Mouse (Mus musculus): ENCODE measurements at regions not wholly inside any gene's neighbourhood (a gene's known extent, or its start where the extent isn't known, plus 50 kb on each side); places are given as distances from the start of the nearest gene placed in this dataset.

DNA sequence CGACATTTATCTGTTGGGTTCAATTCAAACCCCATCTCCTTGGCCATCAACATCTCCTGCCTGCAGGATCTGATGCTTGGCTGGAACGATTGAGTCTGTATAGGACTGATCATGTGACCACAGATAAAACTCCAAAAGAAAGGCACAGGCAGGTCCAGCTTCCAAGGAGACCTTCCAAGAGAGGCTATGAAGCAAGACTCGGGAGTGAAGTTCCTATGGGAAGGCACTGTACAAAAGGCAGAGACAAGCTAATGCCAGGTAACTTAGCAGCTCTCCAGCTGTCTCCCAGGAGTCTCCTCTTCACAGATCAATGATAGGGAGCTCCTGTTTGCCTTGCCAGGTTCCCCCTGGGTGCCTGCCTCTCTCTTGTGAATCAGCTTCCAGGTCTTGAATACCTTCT, 528.2 kb upstream of the Adamts16 start:
- H3K4me3 ChIP-seq (replicated peaks), result no peak overlapping the region
- no peak overlapping the region for H3K4me2 ChIP-seq
- no peaks in the 10 kb centered on the region for H3K9me3 ChIP-seq (replicated peaks)
- peaks cover 18% of the 10 kb centered on the region; the same call in 1 of the 2 replicates for H3K4me1 ChIP-seq
- no peaks in the 10 kb centered on the region for H3K27me3 ChIP-seq
- H3K9ac ChIP-seq, result no peak overlapping the region
- no peak for ATAC-seq (replicated peaks; ENCODE audit: low FRiP score)
- H3K36me3 ChIP-seq, result no peaks in the 10 kb centered on the region
- H3K27ac ChIP-seq, result no peak overlapping the region
- 82% methylated on average over 3 of the region's 3 CpGs for WGBS

DNA sequence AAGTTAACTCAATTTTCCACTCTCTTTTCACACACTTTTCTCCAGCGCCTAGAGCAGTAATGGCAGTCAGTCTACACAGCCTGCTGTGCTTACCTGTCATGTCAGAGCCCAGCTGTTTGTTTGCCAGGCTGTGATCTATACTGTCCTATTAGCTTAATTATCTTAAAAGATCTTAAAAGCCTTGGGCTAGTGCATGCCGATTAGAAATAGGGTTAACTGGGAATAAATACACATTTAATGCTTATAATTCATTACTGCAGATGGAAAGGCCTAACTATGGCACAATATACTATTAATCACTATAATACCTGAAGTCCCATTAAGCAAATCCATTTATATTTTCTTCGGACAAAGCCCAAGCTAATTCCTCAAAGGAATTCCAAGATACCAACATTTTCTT, 523.6 kb upstream of the Adamts16 start:
- no peak for ATAC-seq (replicated peaks; ENCODE audit: low FRiP score)
- 0 out of 2 replicates have a peak, but pooled peaks cover 4% of the 10 kb centered on the region for H3K4me1 ChIP-seq
- H3K9me3 ChIP-seq (replicated peaks), result no peaks in the 10 kb centered on the region
- no peak overlapping the region for H3K27ac ChIP-seq
- 79% methylated on average over 3 of the region's 3 CpGs for WGBS
- no peak overlapping the region for H3K9ac ChIP-seq
- H3K36me3 ChIP-seq, result no peaks in the 10 kb centered on the region
- no peak overlapping the region for H3K4me3 ChIP-seq (replicated peaks)
- no peaks in the 10 kb centered on the region for H3K27me3 ChIP-seq
- no peak overlapping the region for H3K4me2 ChIP-seq

GRCm38 (mm10) chr13:71362311-71362710, 520.7 kb upstream of the Adamts16 start:
- no peaks in the 10 kb centered on the region for H3K27me3 ChIP-seq
- no peaks in the 10 kb centered on the region for H3K9me3 ChIP-seq (replicated peaks)
- H3K9ac ChIP-seq, result no peak overlapping the region
- H3K36me3 ChIP-seq, result no peaks in the 10 kb centered on the region
- 0 out of 2 replicates have a peak, but pooled peaks cover 8% of the 10 kb centered on the region for H3K4me1 ChIP-seq
- H3K4me2 ChIP-seq, result no peak overlapping the region
- no peak for ATAC-seq (replicated peaks; ENCODE audit: low FRiP score)
- H3K4me3 ChIP-seq (replicated peaks), result no peak overlapping the region
- H3K27ac ChIP-seq, result no peak overlapping the region
- 64% methylated on average over 5 of the region's 5 CpGs for whole genome bisulfite sequencing

- H3K27ac ChIP-seq, result no peak overlapping the region
- H3K4me1 ChIP-seq, result 0 out of 2 replicates have a peak, but pooled peaks cover 8% of the 10 kb centered on the region
- no peak for ATAC-seq (replicated peaks; ENCODE audit: low FRiP score)
- H3K9ac ChIP-seq, result no peak overlapping the region
- peak overlapping the region; percentile 22 for H3K4me2 ChIP-seq
- no peaks in the 10 kb centered on the region for H3K9me3 ChIP-seq (replicated peaks)
- H3K27me3 ChIP-seq, result no peaks in the 10 kb centered on the region
- 64% methylated on average over 11 of the region's 11 CpGs for WGBS
- H3K4me3 ChIP-seq (replicated peaks), result no peak overlapping the region
- no peaks in the 10 kb centered on the region for H3K36me3 ChIP-seq
Measured at GRCm38 (mm10) chr13:71359112-71359511, 517.5 kb upstream of the Adamts16 start.

GRCm38 (mm10) chr13:71350787-71351186, 509.2 kb upstream of the Adamts16 start:
- no peaks in the 10 kb centered on the region for H3K27me3 ChIP-seq
- H3K36me3 ChIP-seq, result no peaks in the 10 kb centered on the region
- no peak overlapping the region for H3K4me3 ChIP-seq (replicated peaks)
- no peak overlapping the region for H3K4me2 ChIP-seq
- H3K27ac ChIP-seq, result no peak overlapping the region
- ATAC-seq (replicated peaks; ENCODE audit: low FRiP score), result no peak
- no peaks in the 10 kb centered on the region for H3K9me3 ChIP-seq (replicated peaks)
- 92% methylated on average over 7 of the region's 7 CpGs for WGBS
- H3K9ac ChIP-seq, result no peak overlapping the region
- H3K4me1 ChIP-seq, result no peaks in the 10 kb centered on the region

DNA sequence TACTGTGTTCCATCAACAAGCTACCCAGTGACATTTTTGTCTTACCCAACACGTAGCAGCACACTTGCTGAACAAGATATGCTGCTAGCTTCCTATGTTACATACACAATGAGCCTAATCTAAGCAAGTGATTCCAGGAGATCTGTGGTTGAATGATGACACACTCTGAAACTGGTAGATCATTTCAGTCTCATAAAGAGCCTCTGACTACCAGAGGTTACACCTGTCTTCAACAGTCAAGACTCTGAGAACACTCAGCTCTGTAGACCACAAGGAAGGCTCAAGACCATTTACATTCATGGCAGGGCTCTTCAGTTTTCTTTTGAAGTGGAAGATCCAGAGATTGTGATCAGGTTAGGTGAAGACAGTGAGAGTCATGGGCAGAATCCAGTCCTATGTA, 501.3 kb upstream of the Adamts16 start:
- no peak overlapping the region for H3K4me2 ChIP-seq
- H3K9me3 ChIP-seq (replicated peaks), result no peaks in the 10 kb centered on the region
- H3K4me1 ChIP-seq, result no peaks in the 10 kb centered on the region
- H3K36me3 ChIP-seq, result no peaks in the 10 kb centered on the region
- H3K27ac ChIP-seq, result no peak overlapping the region
- H3K9ac ChIP-seq, result no peak overlapping the region
- no peaks in the 10 kb centered on the region for H3K27me3 ChIP-seq
- H3K4me3 ChIP-seq (replicated peaks), result no peak overlapping the region
- ATAC-seq (replicated peaks; ENCODE audit: low FRiP score), result no peak
- WGBS, result 84% methylated on average over 1 of the region's 1 CpGs

- H3K4me3 ChIP-seq (replicated peaks), result no peak overlapping the region
- no peak for ATAC-seq (replicated peaks; ENCODE audit: low FRiP score)
- H3K27me3 ChIP-seq, result no peaks in the 10 kb centered on the region
- no peak overlapping the region for H3K9ac ChIP-seq
- H3K36me3 ChIP-seq, result no peaks in the 10 kb centered on the region
- no peaks in the 10 kb centered on the region for H3K4me1 ChIP-seq
- 66% methylated on average over 6 of the region's 6 CpGs for WGBS
- H3K9me3 ChIP-seq (replicated peaks), result no peaks in the 10 kb centered on the region
- H3K27ac ChIP-seq, result no peak overlapping the region
- H3K4me2 ChIP-seq, result no peak overlapping the region
Measured at GRCm38 (mm10) chr13:71338700-71339099, 497.1 kb upstream of the Adamts16 start.

DNA sequence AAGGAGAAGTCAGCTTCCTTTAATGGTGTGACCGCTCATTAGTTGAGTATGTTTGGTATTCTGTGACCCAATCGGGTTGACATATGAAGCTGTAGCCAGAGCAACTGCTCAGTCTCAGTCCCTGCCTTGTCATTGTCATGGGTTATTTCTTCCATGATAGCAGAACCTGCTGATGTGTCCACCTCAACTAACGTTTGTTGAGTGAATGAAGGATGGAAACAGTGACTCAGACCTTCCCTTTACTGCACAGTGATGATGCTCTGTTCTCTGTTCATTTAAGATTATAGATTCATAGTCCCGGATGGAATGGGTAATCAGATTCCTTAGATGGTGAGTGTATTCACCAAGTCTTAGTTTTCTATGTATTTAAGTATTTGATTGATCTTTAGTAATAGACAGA, 493.3 kb upstream of the Adamts16 start:
- Histone ChIP-seq H3K27me3 (no peaks in the 10 kb centered on the region), H3K4me3 (replicated peaks) (no peak overlapping the region), H3K27ac (no peak overlapping the region), H3K9me3 (replicated peaks) (no peaks in the 10 kb centered on the region), H3K4me2 (no peak overlapping the region), H3K4me1 (no peaks in the 10 kb centered on the region), H3K9ac (no peak overlapping the region), H3K36me3 (no peaks in the 10 kb centered on the region)
- no peak for ATAC-seq (replicated peaks; ENCODE audit: low FRiP score)
- 84% methylated on average over 4 of the region's 4 CpGs for WGBS

DNA sequence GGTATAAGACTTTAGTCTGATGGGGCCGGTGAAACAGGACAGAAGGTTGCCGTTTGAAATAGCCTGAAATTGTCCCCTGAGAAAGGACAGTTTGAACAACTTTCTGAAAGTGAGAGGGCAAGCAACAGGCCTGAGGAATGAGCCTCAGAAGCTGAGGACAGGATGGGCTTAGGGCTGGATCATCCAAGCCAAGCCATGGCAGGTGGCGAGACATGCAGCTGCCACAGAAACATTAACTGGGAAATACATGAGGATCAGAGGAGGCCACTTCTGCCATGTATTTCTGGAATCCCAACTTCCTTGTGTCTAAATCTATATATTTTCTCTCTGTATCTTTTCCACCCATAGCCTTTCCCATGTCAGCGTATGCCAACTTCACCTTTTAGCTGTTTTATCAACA, 491.5 kb upstream of the Adamts16 start:
- no peak overlapping the region for H3K9ac ChIP-seq
- H3K4me1 ChIP-seq, result no peaks in the 10 kb centered on the region
- no peak for ATAC-seq (replicated peaks; ENCODE audit: low FRiP score)
- H3K27me3 ChIP-seq, result no peaks in the 10 kb centered on the region
- no peak overlapping the region for H3K4me2 ChIP-seq
- H3K9me3 ChIP-seq (replicated peaks), result no peaks in the 10 kb centered on the region
- WGBS, result 82% methylated on average over 4 of the region's 4 CpGs
- no peak overlapping the region for H3K4me3 ChIP-seq (replicated peaks)
- H3K27ac ChIP-seq, result no peak overlapping the region
- no peaks in the 10 kb centered on the region for H3K36me3 ChIP-seq

DNA sequence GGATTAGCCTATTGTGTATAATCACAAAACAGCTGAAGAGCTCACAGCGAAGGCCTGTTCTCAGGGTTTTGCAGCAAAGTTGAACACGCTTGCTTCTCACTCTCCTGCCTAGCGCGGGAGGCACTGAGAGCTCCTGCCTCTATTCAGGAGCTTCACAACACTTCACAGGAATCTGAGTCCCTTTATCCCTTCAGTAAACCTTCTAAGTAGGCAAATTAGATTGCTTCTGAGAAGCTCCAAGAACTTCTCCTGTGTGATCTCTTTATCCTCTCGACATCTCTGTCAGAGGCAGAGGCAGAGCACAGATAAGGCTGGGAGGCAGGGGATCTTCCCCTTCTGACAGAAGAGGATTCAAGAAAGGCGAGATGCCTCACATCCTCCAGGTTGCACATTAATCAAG, 488.7 kb upstream of the Adamts16 start:
- Histone ChIP-seq H3K4me2 (no peak overlapping the region), H3K4me1 (no peaks in the 10 kb centered on the region), H3K4me3 (replicated peaks) (no peak overlapping the region), H3K27me3 (no peaks in the 10 kb centered on the region), H3K9me3 (replicated peaks) (no peaks in the 10 kb centered on the region), H3K36me3 (no peaks in the 10 kb centered on the region), H3K9ac (no peak overlapping the region), H3K27ac (no peak overlapping the region)
- no peak for ATAC-seq (replicated peaks; ENCODE audit: low FRiP score)
- WGBS, result 58% methylated on average over 6 of the region's 6 CpGs

DNA sequence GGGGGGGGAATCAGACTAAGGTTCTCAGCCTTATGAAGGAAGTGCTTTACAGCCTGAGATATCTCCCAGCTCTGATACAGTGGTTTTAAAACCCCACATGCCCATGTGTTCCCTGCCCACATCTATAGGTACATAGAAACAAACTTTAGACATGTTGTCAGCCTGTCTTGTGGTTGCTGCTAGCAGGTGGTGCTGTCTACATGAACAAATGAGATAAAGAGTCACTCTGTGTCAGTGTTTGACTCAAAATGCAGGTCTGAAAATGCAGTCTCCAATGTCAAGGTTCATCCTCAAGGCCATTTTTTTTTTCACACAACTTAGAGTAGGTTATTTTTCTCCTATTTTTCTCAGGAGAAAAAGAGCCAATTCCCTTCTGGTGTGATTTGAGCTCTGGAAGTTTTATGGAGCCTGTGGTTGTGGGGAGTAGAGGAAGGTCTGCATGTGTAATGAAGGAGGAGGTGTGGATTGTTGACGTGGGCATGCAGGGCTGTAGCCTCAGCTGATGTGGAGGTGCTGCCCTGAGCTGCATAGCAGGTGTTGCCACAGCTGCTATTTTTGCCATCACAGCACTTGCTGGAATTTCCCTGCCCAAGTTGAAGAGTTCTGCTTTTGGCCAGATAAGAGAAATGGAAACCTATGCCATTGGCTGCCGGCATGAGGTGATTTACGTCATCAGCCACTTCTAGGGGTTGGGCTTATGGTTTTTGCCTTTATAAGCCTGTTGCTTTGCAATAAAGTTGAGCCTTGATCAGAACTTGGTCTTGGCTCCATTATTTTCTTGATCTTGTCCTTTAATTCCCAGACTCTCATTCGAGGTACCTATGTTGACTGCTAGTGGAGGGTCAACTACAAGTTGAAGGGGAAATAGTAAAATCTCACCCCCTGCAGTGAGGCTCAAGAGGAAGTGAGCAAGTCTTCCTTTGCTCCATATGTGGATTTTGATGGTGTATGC, 486.5 kb upstream of the Adamts16 start:
- no peak overlapping the region for H3K9ac ChIP-seq
- H3K4me1 ChIP-seq, result no peaks in the 10 kb centered on the region
- no peak overlapping the region for H3K27ac ChIP-seq
- no peaks in the 10 kb centered on the region for H3K27me3 ChIP-seq
- no peaks in the 10 kb centered on the region for H3K9me3 ChIP-seq (replicated peaks)
- no peaks in the 10 kb centered on the region for H3K36me3 ChIP-seq
- ATAC-seq (replicated peaks; ENCODE audit: low FRiP score), result no peak
- H3K4me3 ChIP-seq (replicated peaks), result no peak overlapping the region
- H3K4me2 ChIP-seq, result no peak overlapping the region
- 68% methylated on average over 4 of the region's 4 CpGs for WGBS

GRCm38 (mm10) chr13:71320489-71320888, 478.9 kb upstream of the Adamts16 start:
- Histone ChIP-seq H3K9me3 (replicated peaks) (no peaks in the 10 kb centered on the region), H3K4me1 (no peaks in the 10 kb centered on the region), H3K27ac (no peak overlapping the region), H3K36me3 (no peaks in the 10 kb centered on the region), H3K9ac (no peak overlapping the region), H3K4me3 (replicated peaks) (no peak overlapping the region), H3K4me2 (no peak overlapping the region), H3K27me3 (no peaks in the 10 kb centered on the region)
- 97% methylated on average over 3 of the region's 3 CpGs for WGBS
- no peak for ATAC-seq (replicated peaks; ENCODE audit: low FRiP score)

DNA sequence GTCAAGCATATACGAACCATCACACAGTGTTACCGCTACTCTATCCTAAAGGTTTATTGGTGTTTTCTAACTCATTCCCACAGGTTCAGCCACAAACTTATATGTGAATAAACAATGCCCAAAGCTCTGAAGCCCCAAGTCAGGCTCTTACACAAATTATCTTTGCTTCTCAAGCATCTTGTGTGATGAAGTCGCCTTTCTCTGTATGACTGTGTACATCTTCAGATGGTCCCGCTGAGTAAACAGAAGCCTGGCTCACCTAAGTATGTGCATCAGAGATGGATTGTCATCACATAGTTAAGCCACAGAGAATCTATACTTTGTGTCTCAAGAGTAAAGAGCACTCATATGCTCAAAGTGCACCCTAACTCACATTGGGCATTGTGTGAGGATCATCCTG, 462.3 kb upstream of the Adamts16 start:
- no peak for ATAC-seq (replicated peaks; ENCODE audit: low FRiP score)
- Histone ChIP-seq H3K27me3 (no peaks in the 10 kb centered on the region; the same call in 1 of the 2 replicates), H3K36me3 (no peaks in the 10 kb centered on the region), H3K9me3 (replicated peaks) (no peaks in the 10 kb centered on the region), H3K27ac (no peak overlapping the region), H3K9ac (no peak overlapping the region), H3K4me1 (no peaks in the 10 kb centered on the region), H3K4me2 (no peak overlapping the region), H3K4me3 (replicated peaks) (no peak overlapping the region)
- 92% methylated on average over 4 of the region's 4 CpGs for WGBS
